Mouse (Mus musculus): ENCODE results near the gene Tesmin.

The Tesmin gene

GRCm38 (mm10) chr19:3394216-3394615 is 5.6 kb downstream of the Tesmin start:
- no peak for DNase-seq (ENCODE audit: low spot score)

- DNase-seq (ENCODE audit: low spot score) = no peak
Measured at GRCm38 (mm10) chr19:3400057-3400456, 11.4 kb downstream of the Tesmin start.

GRCm38 (mm10) chr19:3401504-3401903 is 12.8 kb downstream of the Tesmin start:
- DNase-seq (ENCODE audit: low spot score) = no peak

- no peak for DNase-seq (ENCODE audit: low spot score)
Measured at GRCm38 (mm10) chr19:3401943-3402342, 13.3 kb downstream of the Tesmin start.

- no peak for DNase-seq (ENCODE audit: low spot score)
Measured at GRCm38 (mm10) chr19:3402390-3402789, 13.7 kb downstream of the Tesmin start.

- no peak for DNase-seq (ENCODE audit: low spot score)
Measured at GRCm38 (mm10) chr19:3404030-3404429, 15.4 kb downstream of the Tesmin start.

GRCm38 (mm10) chr19:3405531-3406281 is 17.0 kb downstream of the Tesmin start:
- no peak for DNase-seq (ENCODE audit: low spot score)

GRCm38 (mm10) chr19:3414268-3414733 is 25.6 kb downstream of the Tesmin start, which contains the start of gene Gal:
Gal (minus strand) TSS chr19:3414544.
- DNase-seq (ENCODE audit: low spot score) = no peak

- DNase-seq (ENCODE audit: low spot score) = no peak
Measured at GRCm38 (mm10) chr19:3419251-3419650, 30.6 kb downstream of the Tesmin start.

- DNase-seq (ENCODE audit: low spot score) = no peak
Measured at GRCm38 (mm10) chr19:3422488-3422887, 33.8 kb downstream of the Tesmin start.

GRCm38 (mm10) chr19:3422981-3423380 is 34.3 kb downstream of the Tesmin start:
- no peak for DNase-seq (ENCODE audit: low spot score)

- no peak for DNase-seq (ENCODE audit: low spot score)
Measured at GRCm38 (mm10) chr19:3424214-3424613, 35.6 kb downstream of the Tesmin start.

- DNase-seq (ENCODE audit: low spot score) = no peak
Measured at GRCm38 (mm10) chr19:3428057-3428830, 39.6 kb downstream of the Tesmin start.

- DNase-seq (ENCODE audit: low spot score) = no peak
Measured at GRCm38 (mm10) chr19:3429156-3429816, 40.6 kb downstream of the Tesmin start.

GRCm38 (mm10) chr19:3431066-3431465 is 42.4 kb downstream of the Tesmin start:
- no peak for DNase-seq (ENCODE audit: low spot score)

- DNase-seq (ENCODE audit: low spot score) = no peak
Measured at GRCm38 (mm10) chr19:3431969-3432368, 43.3 kb downstream of the Tesmin start.

GRCm38 (mm10) chr19:3434124-3434523 is 45.5 kb downstream of the Tesmin start:
- no peak for DNase-seq (ENCODE audit: low spot score)

GRCm38 (mm10) chr19:3434641-3435040 is 46.0 kb downstream of the Tesmin start:
- no peak for DNase-seq (ENCODE audit: low spot score)

- no peak for DNase-seq (ENCODE audit: low spot score)
Measured at GRCm38 (mm10) chr19:3435824-3436223, 47.2 kb downstream of the Tesmin start.

- no peak for DNase-seq (ENCODE audit: low spot score)
Measured at GRCm38 (mm10) chr19:3436840-3437239, 48.2 kb downstream of the Tesmin start.

- no peak for DNase-seq (ENCODE audit: low spot score)
Measured at GRCm38 (mm10) chr19:3437980-3438379, 49.3 kb downstream of the Tesmin start.

GRCm38 (mm10) chr19:3440667-3441066 is 52.0 kb downstream of the Tesmin start:
- DNase-seq (ENCODE audit: low spot score) = no peak

- DNase-seq (ENCODE audit: low spot score) = no peak
Measured at GRCm38 (mm10) chr19:3441092-3441491, 52.4 kb downstream of the Tesmin start.
